Mouse (Mus musculus) monocyte, adult 59 days (primary cell): ENCODE results near the gene Mettl14. TPM values are rescaled to one million over a fixed set of nuclear protein-coding genes. Genes with fewer than 3 reads are reported as not detected.

Experiments
- total RNA-seq, 2 experiments: library from RNA; stranded (reverse); gene quantifications; one replicate each; pipeline ENCODE4 v1.2.4; 2023

Mettl14 gene
- 10 to 100 TPM; 10.1 to 10.6 TPM for total RNA-seq

DNA sequence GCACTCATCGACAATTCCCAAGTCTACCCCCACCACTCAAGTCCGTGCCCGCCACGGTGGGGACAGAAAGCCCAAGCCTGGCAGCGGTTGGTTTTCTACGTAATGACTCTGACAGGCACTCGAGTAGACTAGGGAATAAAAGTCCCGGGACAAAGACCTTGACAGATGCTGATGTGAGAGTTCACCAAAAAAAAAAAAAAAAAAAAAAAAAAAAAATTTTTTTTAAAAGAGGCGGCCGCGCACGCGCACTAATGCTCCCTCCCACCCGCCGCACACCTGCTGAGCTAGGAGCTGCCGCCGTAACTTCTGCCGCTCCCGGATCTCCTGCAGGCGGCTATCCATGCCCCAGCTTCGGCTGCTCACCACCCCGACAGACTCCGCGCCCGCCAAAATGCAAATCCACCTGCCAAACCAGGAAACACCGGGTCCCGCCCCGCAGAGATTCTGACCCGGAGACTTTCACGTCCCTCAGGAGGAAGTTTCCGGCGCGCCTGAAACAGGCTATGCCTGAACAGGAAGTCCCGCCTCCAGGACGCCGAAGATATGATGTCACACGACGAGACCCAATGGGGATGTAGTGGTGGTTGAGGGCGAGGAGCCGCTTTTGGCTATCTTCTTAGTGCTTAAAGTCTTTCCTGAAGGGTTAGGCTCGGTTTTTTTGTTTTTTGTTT is at the start of gene Mettl14:
Gene Mettl14 (minus strand): TSS at position 623 of the 671 bp plus-strand sequence.

Other genes with a start within 250 kb of the Mettl14 start
- under 1 TPM; 0.43 to 0.47 TPM for gene Synpo2, start 150.0 kb downstream of the Mettl14 start, total RNA-seq
- 10 to 100 TPM; 41.1 to 42.6 TPM for gene Sec24d, start 118.7 kb downstream of the Mettl14 start, total RNA-seq
- gene Prss12, start 60.8 kb upstream of the Mettl14 start, total RNA-seq, result under 1 TPM in 1 of 2 experiments, not detected in 1; 0.31 TPM